Mouse (Mus musculus) kidney, adult 2 months (tissue): ENCODE data around the gene Prdx3.

Experiments
- CTCF ChIP-seq: fragments of 200-500 bp; conservative IDR thresholded peaks from 2 replicates; pipeline ENCODE4 v1.5.1; 2011; ENCODE audit warnings: low read depth, mild to moderate bottlenecking, control low read depth, low read length, moderate library complexity, mixed read lengths; ENCODE audit not compliant: insufficient read depth, insufficient read length
- POLR2A ChIP-seq: fragments of 200-500 bp; IDR thresholded peaks from one replicate; pipeline ENCODE4 v1.6.1; 2011; ENCODE audit warnings: low read depth, low read length, control low read depth

DNA sequence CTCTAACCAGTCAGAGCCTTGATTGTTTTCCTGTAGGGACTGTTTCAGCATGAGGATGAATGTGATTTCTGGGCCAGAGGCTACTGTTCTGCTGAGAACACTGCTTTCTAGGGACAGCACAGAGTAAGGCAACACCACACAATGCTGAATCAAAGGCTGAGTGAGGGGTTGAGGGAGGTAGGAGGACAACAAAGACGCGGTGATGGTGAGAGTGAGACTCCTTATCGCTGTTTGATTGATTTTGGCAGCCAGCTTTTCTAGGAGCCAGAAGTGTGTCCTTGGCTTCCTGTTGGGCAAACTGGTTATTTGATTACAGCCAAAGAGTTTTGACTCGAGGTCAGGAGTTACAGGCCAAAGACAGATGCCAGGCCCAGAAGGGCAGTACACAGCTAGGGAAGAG lies 40.9 kb upstream of the Prdx3 start:
- no peak for TF ChIP-seq POLR2A
- no peak for TF ChIP-seq CTCF
